Mouse (Mus musculus): Measurements from ENCODE around the gene Tesk2. TPM values are rescaled to one million over a fixed set of nuclear protein-coding genes. Genes with fewer than 3 reads are reported as not detected.

Tesk2 gene
- polyA plus RNA-seq, 1 experiment from 2014 or later, result 8.3 TPM

Other genes starting within 250 kb of the Tesk2 start
- gene Ipp, start 213.4 kb upstream of the Tesk2 start, polyA plus RNA-seq (2015; fragmentation: Nextera tagmentation; extraction: Ambion mirVana), result 12.2 and 12.3 TPM in 2 replicates
- 20.9 and 22.5 TPM in 2 replicates for gene Tmem69, start 165.0 kb upstream of the Tesk2 start, polyA plus RNA-seq (2015; fragmentation: Nextera tagmentation; extraction: Ambion mirVana)
- 29.7 and 31.4 TPM in 2 replicates for gene Gpbp1l1, start 163.3 kb upstream of the Tesk2 start, polyA plus RNA-seq (2015; fragmentation: Nextera tagmentation; extraction: Ambion mirVana)
- 15.6 and 25.4 TPM in 2 replicates for gene Ccdc17, start 124.3 kb upstream of the Tesk2 start, polyA plus RNA-seq (2015; fragmentation: Nextera tagmentation; extraction: Ambion mirVana)
- gene Nasp, start 93.0 kb upstream of the Tesk2 start, polyA plus RNA-seq (2015; fragmentation: Nextera tagmentation; extraction: Ambion mirVana), result 107 TPM in 2 replicates
- gene Akr1a1, start 69.3 kb upstream of the Tesk2 start, polyA plus RNA-seq (2015; fragmentation: Nextera tagmentation; extraction: Ambion mirVana), result 777 and 798 TPM in 2 replicates
- gene Prdx1, start 35.4 kb upstream of the Tesk2 start, polyA plus RNA-seq (2015; fragmentation: Nextera tagmentation; extraction: Ambion mirVana), result 1,053 and 1,174 TPM in 2 replicates
- gene Mmachc, start 12.5 kb upstream of the Tesk2 start, polyA plus RNA-seq (2015; fragmentation: Nextera tagmentation; extraction: Ambion mirVana), result 21.8 and 22.8 TPM in 2 replicates
- 29.7 and 32.0 TPM in 2 replicates for gene Ccdc163, start 12.4 kb upstream of the Tesk2 start, polyA plus RNA-seq (2015; fragmentation: Nextera tagmentation; extraction: Ambion mirVana)
- gene Toe1, start 86.7 kb downstream of the Tesk2 start, polyA plus RNA-seq (2015; fragmentation: Nextera tagmentation; extraction: Ambion mirVana), result 35.6 and 36.4 TPM in 2 replicates
- gene Mutyh, start 86.8 kb downstream of the Tesk2 start, polyA plus RNA-seq (2015; fragmentation: Nextera tagmentation; extraction: Ambion mirVana), result 13.0 and 14.8 TPM in 2 replicates
- gene Hpdl, start 100.8 kb downstream of the Tesk2 start, polyA plus RNA-seq (2015; fragmentation: Nextera tagmentation; extraction: Ambion mirVana), result 0.47 and 0.89 TPM in 2 replicates
- gene Zswim5, start 156.4 kb downstream of the Tesk2 start, polyA plus RNA-seq (2015; fragmentation: Nextera tagmentation; extraction: Ambion mirVana), result 0.35 and 0.45 TPM in 2 replicates